Mouse (Mus musculus) liver, postnatal 0 days (tissue): ENCODE measurements at regions not wholly inside any gene's neighbourhood (a gene's known extent, or its start where the extent isn't known, plus 50 kb on each side); places are given as distances from the start of the nearest gene placed in this dataset.

ENCODE experiments used
- CTCF ChIP-seq: sonication (generic); IDR thresholded peaks from 2 replicates; pipeline ENCODE4 v1.5.1; 2016; ENCODE audit warnings: antibody characterized with exemption, low read depth
- EP300 ChIP-seq: IDR thresholded peaks from 2 replicates; pipeline ENCODE4 v1.6.1; 2016; ENCODE audit warnings: antibody characterized with exemption, low read depth, mild to moderate bottlenecking

- no peak for TF ChIP-seq CTCF
- no peak for TF ChIP-seq EP300
Measured at GRCm38 (mm10) chr3:139866329-139866728, 660.8 kb downstream of the Stpg2 start.
